Mouse (Mus musculus) lung, embryonic 14.5 days (tissue): ENCODE measurements around the gene Abcg8. TPM values are rescaled to one million over a fixed set of nuclear protein-coding genes. Genes with fewer than 3 reads are reported as not detected.

Experiments used
- ATAC-seq: fragments of 200-750 bp; cut with Nextera tagmentation; 2 replicates; pipeline ENCODE4 v1.8.0; 2017; ENCODE audit warnings: mild to moderate bottlenecking, moderate TSS enrichment, moderate library complexity; ENCODE audit not compliant: insufficient read depth
- DNase-seq: peaks from one replicate; pipeline ENCODE4 v3.0.0-alpha.2; 2015
- H3K27ac ChIP-seq: fragments of 300-500 bp; sonication (generic); 2 replicates; pipeline ENCODE4 v1.5.1; 2014; ENCODE audit warnings: low read depth, mild to moderate bottlenecking, moderate library complexity
- H3K27me3 ChIP-seq: fragments of 300-500 bp; sonication (generic); 2 replicates; pipeline ENCODE4 v1.6.1; 2014; ENCODE audit warnings: low read length, control low read depth; ENCODE audit not compliant: insufficient read depth
- H3K36me3 ChIP-seq: fragments of 300-500 bp; sonication (generic); 2 replicates; pipeline ENCODE4 v1.6.1; 2014; ENCODE audit warnings: control low read depth; ENCODE audit not compliant: insufficient read depth
- H3K4me1 ChIP-seq: fragments of 300-500 bp; sonication (generic); 2 replicates; pipeline ENCODE4 v1.6.1; 2014; ENCODE audit warnings: antibody characterized with exemption, control low read depth; ENCODE audit not compliant: insufficient read depth
- H3K4me2 ChIP-seq: fragments of 300-500 bp; sonication (generic); 2 replicates; pipeline ENCODE4 v1.6.1; 2014; ENCODE audit warnings: mild to moderate bottlenecking
- H3K4me3 ChIP-seq: fragments of 300-500 bp; sonication (generic); 2 replicates; pipeline ENCODE4 v1.5.1; 2014; ENCODE audit warnings: low read depth, low read length
- H3K9ac ChIP-seq: fragments of 300-500 bp; sonication (generic); 2 replicates; pipeline ENCODE4 v1.6.1; 2014
- H3K9me3 ChIP-seq: fragments of 300-500 bp; sonication (generic); 2 replicates; pipeline ENCODE4 v1.6.1; 2016; ENCODE audit warnings: low read depth, low read length, control low read depth
- CTCF ChIP-seq: IDR thresholded peaks from 2 replicates; pipeline ENCODE4 v1.5.1; 2016; ENCODE audit warnings: antibody characterized with exemption, low read depth
- WGBS: fragments of 180-500 bp; shearing (Covaris S2); extraction: QIAGEN DNeasy Blood & Tissue Kit; methylation state at CpG from one replicate; pipeline ENCODE4 v1.1.7; 2014; 5-methylcytosine and 5-hydroxymethylcytosine counted together
- polyA plus RNA-seq: library from polyadenylated mRNA; unstranded; fragments of >200 nt; fragmentation: Nextera tagmentation; extraction: Ambion mirVana; gene quantifications from 2 replicates; pipeline ENCODE4 v1.2.1, GENCODE M21; 2014

The Abcg8 gene
- polyA plus RNA-seq, 1 experiment from 2014 or later = 0.05 TPM

GRCm38 (mm10) chr17:84724028-84724427 is 47.9 kb downstream of the Abcg8 start:
- WGBS = 85% methylated on average over 9 of the region's 9 CpGs
- H3K4me3 ChIP-seq = no peak overlapping the region
- DNase-seq (no peak), ATAC-seq (no peak)
- no peaks in the 10 kb centered on the region for H3K4me1 ChIP-seq
- H3K4me2 ChIP-seq = no peak overlapping the region
- no peaks in the 10 kb centered on the region for H3K9me3 ChIP-seq
- no peak overlapping the region for H3K9ac ChIP-seq
- no peaks in the 10 kb centered on the region for H3K27me3 ChIP-seq
- no peak for TF ChIP-seq CTCF
- no peak overlapping the region for H3K27ac ChIP-seq
- peaks cover 51% of the 10 kb centered on the region for H3K36me3 ChIP-seq

GRCm38 (mm10) chr17:84725163-84725562 is 49.1 kb downstream of the Abcg8 start:
- Histone ChIP-seq H3K4me3 (no peak overlapping the region), H3K36me3 (peaks cover 57% of the 10 kb centered on the region), H3K9ac (no peak overlapping the region), H3K27ac (no peak overlapping the region), H3K27me3 (no peaks in the 10 kb centered on the region), H3K4me2 (no peak overlapping the region), H3K4me1 (no peaks in the 10 kb centered on the region), H3K9me3 (no peaks in the 10 kb centered on the region)
- 98% methylated on average over 3 of the region's 3 CpGs for WGBS
- TF ChIP-seq CTCF = no peak
- DNase-seq (no peak), ATAC-seq (no peak)

- 69% methylated on average over 1 of the region's 1 CpGs for WGBS
- Histone ChIP-seq H3K9ac (no peak overlapping the region), H3K4me1 (no peaks in the 10 kb centered on the region), H3K9me3 (no peaks in the 10 kb centered on the region), H3K27ac (no peak overlapping the region), H3K27me3 (no peaks in the 10 kb centered on the region), H3K4me3 (no peak overlapping the region), H3K36me3 (peaks cover 58% of the 10 kb centered on the region), H3K4me2 (no peak overlapping the region)
- DNase-seq (no peak), ATAC-seq (no peak)
- TF ChIP-seq CTCF = no peak
Observed at GRCm38 (mm10) chr17:84728201-84728911, 52.3 kb downstream of the Abcg8 start.

- H3K9ac ChIP-seq = no peak overlapping the region
- H3K4me1 ChIP-seq = no peaks in the 10 kb centered on the region
- WGBS = 82% methylated on average over 5 of the region's 5 CpGs
- H3K36me3 ChIP-seq = peaks cover 52% of the 10 kb centered on the region
- H3K4me2 ChIP-seq = no peak overlapping the region
- DNase-seq = no peak
- no peak for ATAC-seq
- no peak overlapping the region for H3K4me3 ChIP-seq
- TF ChIP-seq CTCF = no peak
- H3K27ac ChIP-seq = no peak overlapping the region
- H3K27me3 ChIP-seq = no peaks in the 10 kb centered on the region
- no peaks in the 10 kb centered on the region for H3K9me3 ChIP-seq
Observed at GRCm38 (mm10) chr17:84729140-84729539, 53.0 kb downstream of the Abcg8 start.

GRCm38 (mm10) chr17:84731361-84731760 is 55.3 kb downstream of the Abcg8 start:
- Histone ChIP-seq H3K4me3 (no peak overlapping the region), H3K9me3 (no peaks in the 10 kb centered on the region), H3K4me1 (no peaks in the 10 kb centered on the region), H3K9ac (no peak overlapping the region), H3K4me2 (no peak overlapping the region), H3K27ac (no peak overlapping the region), H3K27me3 (no peaks in the 10 kb centered on the region), H3K36me3 (peaks cover 38% of the 10 kb centered on the region)
- 80% methylated on average over 12 of the region's 12 CpGs for WGBS
- TF ChIP-seq CTCF = no peak
- ATAC-seq = no peak
- DNase-seq = no peak

- peaks cover 32% of the 10 kb centered on the region for H3K36me3 ChIP-seq
- no peak overlapping the region for H3K9ac ChIP-seq
- no peaks in the 10 kb centered on the region for H3K9me3 ChIP-seq
- H3K4me3 ChIP-seq = no peak overlapping the region
- no peak for TF ChIP-seq CTCF
- no peak overlapping the region for H3K27ac ChIP-seq
- no peak overlapping the region for H3K4me2 ChIP-seq
- no peaks in the 10 kb centered on the region for H3K4me1 ChIP-seq
- ATAC-seq = no peak
- DNase-seq = no peak
- 89% methylated on average over 8 of the region's 8 CpGs for WGBS
- no peaks in the 10 kb centered on the region for H3K27me3 ChIP-seq
Observed at GRCm38 (mm10) chr17:84732612-84733011, 56.5 kb downstream of the Abcg8 start.

- Histone ChIP-seq H3K4me1 (no peaks in the 10 kb centered on the region), H3K27ac (no peak overlapping the region), H3K4me2 (no peak overlapping the region), H3K9ac (no peak overlapping the region), H3K4me3 (no peak overlapping the region), H3K36me3 (peaks cover 21% of the 10 kb centered on the region), H3K27me3 (no peaks in the 10 kb centered on the region), H3K9me3 (no peaks in the 10 kb centered on the region)
- ATAC-seq = no peak
- TF ChIP-seq CTCF = no peak
- no peak for DNase-seq
- 49% methylated on average over 9 of the region's 9 CpGs for WGBS
Observed at GRCm38 (mm10) chr17:84736719-84737118, 60.6 kb downstream of the Abcg8 start.
